Mouse (Mus musculus) CD4-positive, CD25-positive, alpha-beta regulatory T cell (primary cell): ENCODE measurements around the gene 4933421I07Rik. TPM values are rescaled to one million over a fixed set of nuclear protein-coding genes. Genes with fewer than 3 reads are reported as not detected.

Source experiments
- polyA plus RNA-seq: library from polyadenylated mRNA; unstranded; fragments of 100-300 nt; shearing (Covaris generic); gene quantifications from one replicate; pipeline ENCODE4 v1.2.1, GENCODE M21; 2017

The 4933421I07Rik gene
- not detected for polyA plus RNA-seq

GRCm38 (mm10) chr7:42447850-42448249 is at the start of gene 4933421I07Rik:
4933421I07Rik (minus strand) TSS chr7:42448120.

Other genes starting within 250 kb of the 4933421I07Rik start
- gene Vmn2r61, start 188.1 kb downstream of the 4933421I07Rik start, polyA plus RNA-seq = not detected
- gene Zfp141, start 57.6 kb upstream of the 4933421I07Rik start, polyA plus RNA-seq = 20.3 TPM
- not detected for gene Gm21028, start 130.5 kb upstream of the 4933421I07Rik start, polyA plus RNA-seq
- gene Zfp977, start 144.4 kb upstream of the 4933421I07Rik start, polyA plus RNA-seq = not detected
- 0.68 TPM for gene Zfp976, start 194.5 kb upstream of the 4933421I07Rik start, polyA plus RNA-seq
- gene Zfp975, start 244.6 kb upstream of the 4933421I07Rik start, polyA plus RNA-seq = 2.6 TPM